Mouse (Mus musculus): ENCODE measurements around the gene Med28.

The Med28 gene

GRCm38 (mm10) chr5:45519960-45520808, at the start of gene Med28:
Gene Med28 (plus strand): TSS chr5:45520229.
- peak; percentile 86 to 93 for DNase-seq

- DNase-seq = no peak
These were observed 47.1 kb upstream of the Med28 start for GRCm38 (mm10) chr5:45472880-45473450.

- DNase-seq = no peak
These were observed 46.5 kb upstream of the Med28 start for GRCm38 (mm10) chr5:45473521-45473920.

GRCm38 (mm10) chr5:45474215-45474614, 45.8 kb upstream of the Med28 start:
- DNase-seq = no peak

GRCm38 (mm10) chr5:45474758-45475157, 45.3 kb upstream of the Med28 start:
- DNase-seq = no peak

GRCm38 (mm10) chr5:45475771-45476170, 44.3 kb upstream of the Med28 start:
- no peak for DNase-seq

- no peak for DNase-seq
These were observed 43.7 kb upstream of the Med28 start for GRCm38 (mm10) chr5:45476288-45476687.

GRCm38 (mm10) chr5:45477601-45478000, 42.4 kb upstream of the Med28 start:
- no peak for DNase-seq

- no peak for DNase-seq
These were observed 40.0 kb upstream of the Med28 start for GRCm38 (mm10) chr5:45480066-45480465.

GRCm38 (mm10) chr5:45481125-45481524, 38.9 kb upstream of the Med28 start:
- no peak for DNase-seq

GRCm38 (mm10) chr5:45482607-45483006, 37.4 kb upstream of the Med28 start:
- no peak for DNase-seq

GRCm38 (mm10) chr5:45483654-45484053, 36.4 kb upstream of the Med28 start:
- DNase-seq = no peak

- DNase-seq = no peak
These were observed 28.3 kb upstream of the Med28 start for GRCm38 (mm10) chr5:45491776-45492175.

GRCm38 (mm10) chr5:45493191-45494092, 26.6 kb upstream of the Med28 start, which contains the start of gene Lap3:
Gene Lap3 (plus strand): TSS chr5:45493374.
- peak; percentile 98 to 100 for DNase-seq

GRCm38 (mm10) chr5:45494093-45494755, 25.8 kb upstream of the Med28 start:
- DNase-seq = no peak

- no peak for DNase-seq
These were observed 24.5 kb upstream of the Med28 start for GRCm38 (mm10) chr5:45495429-45495975.

GRCm38 (mm10) chr5:45496042-45496441, 24.0 kb upstream of the Med28 start:
- no peak for DNase-seq

- no peak for DNase-seq
These were observed 23.6 kb upstream of the Med28 start for GRCm38 (mm10) chr5:45496479-45496878.

GRCm38 (mm10) chr5:45496930-45497550, 23.0 kb upstream of the Med28 start:
- no peak for DNase-seq

- no peak for DNase-seq
These were observed 22.5 kb upstream of the Med28 start for GRCm38 (mm10) chr5:45497564-45497963.

- DNase-seq = no peak
These were observed 10.0 kb upstream of the Med28 start for GRCm38 (mm10) chr5:45510071-45510470.

- no peak for DNase-seq
These were observed 7.1 kb upstream of the Med28 start for GRCm38 (mm10) chr5:45512908-45513307.

Measured in spleen, adult 18-20 months (tissue).